Mouse (Mus musculus) left cerebral cortex, adult 9 months (tissue): ENCODE measurements around the gene Gm28051.

Source experiments
- DNase-seq, 2 experiments: peaks; one replicate each; pipeline ENCODE4 v3.0.0; 2022; ENCODE audit warnings: low spot score in 2 of 2

The Gm28051 gene

DNA sequence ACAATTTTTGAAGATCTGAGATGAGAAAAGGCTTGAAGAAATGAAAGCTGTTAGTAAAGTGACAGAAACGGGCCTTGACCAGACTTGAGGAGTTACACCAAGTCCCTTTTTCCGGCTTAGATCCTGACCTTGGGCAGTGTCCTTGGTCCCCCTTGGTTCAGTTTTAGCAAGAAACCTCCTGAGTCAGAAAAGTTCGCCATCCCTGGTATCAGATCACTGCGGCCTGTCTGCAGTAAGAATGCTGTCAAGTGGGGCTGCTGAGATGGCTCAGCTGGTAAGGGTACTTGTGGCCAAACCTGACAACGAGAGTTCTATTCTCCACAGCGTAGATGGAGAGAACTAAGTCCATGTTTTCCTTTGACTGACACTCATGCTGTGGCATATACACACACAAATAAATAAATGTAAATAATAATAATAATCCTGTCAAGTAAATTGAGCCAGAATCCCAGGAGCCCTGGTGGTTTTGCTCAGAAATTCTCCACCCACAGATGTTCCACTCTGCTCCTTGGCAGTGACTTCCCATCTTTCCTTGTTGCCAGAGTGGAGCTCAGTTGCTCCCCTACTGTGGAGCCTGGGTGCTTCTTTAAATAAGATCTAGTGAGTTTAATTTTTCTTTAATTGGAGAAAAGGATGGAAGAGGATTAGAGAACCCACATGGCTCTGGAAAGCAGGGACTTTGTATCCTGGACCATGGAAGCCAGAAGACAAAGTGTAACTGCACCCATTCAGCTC, 51.5 kb downstream of the Gm28051 start:
- no peak for DNase-seq

DNA sequence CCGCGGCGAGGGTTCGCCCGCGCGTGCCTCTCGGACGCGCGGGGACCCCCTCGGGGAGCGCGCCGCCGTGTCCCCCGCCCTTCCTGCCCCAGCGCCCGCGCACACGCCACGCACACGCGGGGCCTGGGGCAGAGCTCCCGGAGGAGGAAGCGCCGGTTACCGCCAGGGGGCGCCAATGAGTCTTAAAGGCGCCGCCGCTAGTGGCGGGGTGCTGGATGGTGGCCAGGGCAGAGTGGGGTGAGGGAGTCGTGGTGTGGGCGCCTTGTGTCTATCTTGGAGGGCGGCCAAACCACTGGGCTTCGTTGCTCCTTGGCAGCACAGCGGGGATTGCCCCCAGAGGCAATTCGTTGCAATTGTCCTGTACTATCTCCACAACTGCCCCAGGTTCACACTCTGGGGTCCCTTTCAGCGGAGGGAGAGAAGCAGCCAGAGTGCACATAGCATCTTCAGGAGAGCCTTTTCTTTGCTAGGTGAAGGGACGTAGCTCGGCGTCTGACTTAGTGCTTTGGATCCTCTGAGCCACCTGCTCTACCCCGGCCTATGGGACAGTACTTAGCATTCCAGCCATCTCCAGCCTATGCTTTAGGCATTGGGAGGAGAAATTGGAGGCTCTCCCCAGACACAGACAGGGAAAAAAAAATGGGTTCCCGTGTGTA, 52.2 kb downstream of the Gm28051 start:
- DNase-seq = peak; percentile 75 to 92

DNA sequence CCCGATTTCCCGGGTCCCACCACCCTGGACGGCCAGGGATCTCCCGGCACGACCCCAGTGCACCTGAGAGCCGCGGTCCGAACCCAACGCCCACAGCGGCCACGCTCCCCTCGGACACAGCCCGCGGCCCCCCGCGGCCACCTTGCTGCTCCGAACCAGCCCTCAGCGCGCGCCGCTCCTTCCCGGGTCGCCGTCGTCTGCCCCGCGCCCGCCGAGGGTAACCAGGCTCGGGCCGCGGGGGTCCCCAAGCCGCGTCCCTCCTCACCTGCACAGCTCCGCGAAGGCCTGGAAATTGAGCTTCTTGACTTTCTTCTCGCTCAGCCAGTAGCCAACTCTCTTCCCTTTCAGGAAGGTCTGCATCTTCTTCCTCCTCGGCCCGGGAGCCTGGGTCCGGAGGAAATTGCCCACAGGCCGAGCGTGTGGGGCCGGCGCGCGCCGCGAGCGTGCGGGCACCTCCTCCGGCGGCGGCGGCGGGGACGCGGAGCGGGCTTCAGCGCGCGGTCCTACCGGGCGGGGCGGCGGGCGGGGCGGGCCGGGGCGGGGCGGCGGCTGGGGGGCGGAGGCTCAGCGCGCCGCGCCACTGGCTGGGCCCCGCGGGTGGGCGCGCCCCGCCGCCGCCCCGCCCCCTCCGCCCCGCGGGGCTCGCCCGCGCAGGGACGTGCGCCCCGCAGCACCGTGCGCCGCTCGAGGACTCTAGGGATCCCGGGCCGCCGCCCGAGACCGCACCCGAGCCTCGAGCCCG, 52.9 kb downstream of the Gm28051 start, which contains the start of gene Itpk1:
Gene Itpk1, minus strand, starts transcription at position 474 of the 742 bp plus-strand sequence.
- peak in 1 of 2 experiments; percentile 35 for DNase-seq

DNA sequence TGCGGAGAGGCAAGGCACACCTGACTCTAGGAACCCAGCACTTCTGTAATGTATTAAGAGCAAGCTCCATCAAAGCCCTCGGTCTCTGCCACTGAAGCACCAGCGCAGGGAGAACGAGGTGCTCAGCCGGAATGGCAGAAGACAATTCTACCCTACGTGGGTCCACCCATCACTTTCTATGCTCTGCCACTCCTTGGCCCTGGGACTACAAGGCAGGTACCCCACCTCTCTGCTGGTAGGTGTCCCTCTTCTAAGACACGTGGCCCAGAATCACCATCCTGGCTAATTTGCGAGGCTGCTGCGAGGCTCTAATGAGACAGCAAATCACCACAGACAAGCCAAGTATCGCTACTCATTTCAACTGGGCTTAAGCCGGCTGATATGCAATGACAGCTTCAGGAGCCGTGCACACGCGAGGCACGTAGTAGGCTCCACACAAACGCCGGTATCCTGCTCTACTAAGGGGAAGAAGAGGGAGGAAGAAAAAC, 53.6 kb downstream of the Gm28051 start:
- no peak for DNase-seq

DNA sequence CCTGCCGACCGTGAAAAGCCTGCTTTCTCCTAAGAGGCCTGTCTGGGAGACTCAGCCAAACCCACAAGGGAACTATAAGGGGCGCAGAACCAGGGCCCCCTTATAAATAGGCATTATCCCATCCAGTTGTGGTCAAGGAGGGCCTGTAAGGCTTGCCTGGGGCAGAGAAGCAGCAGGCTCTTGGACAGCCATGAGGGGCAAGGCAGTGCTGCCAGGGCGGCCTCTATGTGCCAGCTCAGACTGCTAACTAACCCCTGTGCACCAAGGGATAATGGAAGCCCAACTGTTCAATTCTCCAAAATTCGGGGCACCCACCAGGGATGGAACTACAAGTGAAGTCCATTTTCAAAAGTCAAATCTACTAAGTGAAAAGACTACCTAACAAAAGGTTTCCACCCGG, 54.1 kb downstream of the Gm28051 start:
- DNase-seq = no peak

DNA sequence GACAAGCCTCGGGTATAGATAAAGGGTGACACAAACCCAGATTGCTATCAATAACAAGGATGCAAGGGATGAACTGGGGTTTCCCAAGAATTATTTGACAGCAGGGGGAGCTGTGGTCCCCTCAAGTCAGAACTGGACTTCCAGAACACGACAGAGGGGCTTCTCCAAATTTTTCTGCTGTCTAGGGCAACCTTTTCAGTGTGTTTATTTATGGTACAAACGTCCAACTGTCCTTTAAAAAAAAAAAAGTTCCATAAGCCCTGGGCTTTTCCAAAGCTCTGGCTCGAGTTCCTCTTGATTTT, 54.5 kb downstream of the Gm28051 start:
- peak in 1 of 2 experiments; percentile 68 for DNase-seq

DNA sequence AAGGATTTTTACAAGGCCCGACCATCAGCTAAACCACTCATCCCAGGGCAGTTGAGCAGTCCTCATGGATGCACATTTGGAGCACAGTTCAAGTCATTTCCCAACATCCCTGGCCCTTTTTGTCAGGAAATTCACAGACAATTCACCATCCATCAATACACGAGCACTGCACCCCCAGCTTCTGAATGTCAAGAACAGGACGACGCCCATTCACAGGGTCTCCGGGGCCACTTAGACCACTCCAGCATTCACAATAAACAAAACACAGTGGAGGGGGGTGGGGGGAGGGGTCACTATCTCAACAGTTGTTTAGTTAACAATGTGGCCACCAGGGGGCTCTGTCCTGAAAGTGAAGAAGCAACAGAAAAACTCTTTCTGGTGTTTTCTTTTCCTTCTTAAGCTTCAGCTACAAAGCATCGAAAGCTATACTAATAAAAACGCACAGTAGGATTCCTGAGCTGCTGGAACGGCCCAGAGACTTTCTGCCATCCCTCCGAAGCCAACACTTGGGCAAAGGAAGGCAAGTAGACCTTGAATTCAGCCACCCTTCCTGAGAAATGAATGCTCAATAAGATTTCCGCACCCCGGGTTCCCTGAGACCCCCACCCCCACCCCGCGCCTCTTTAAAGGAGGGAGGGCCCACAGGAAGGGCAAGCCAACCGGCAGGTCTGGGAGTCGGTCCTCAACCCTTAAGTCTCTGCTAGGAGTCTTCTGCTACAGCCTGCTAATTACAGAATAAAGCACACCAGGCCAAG, 55.0 kb downstream of the Gm28051 start:
- DNase-seq = peak in 1 of 2 experiments; percentile 82

DNA sequence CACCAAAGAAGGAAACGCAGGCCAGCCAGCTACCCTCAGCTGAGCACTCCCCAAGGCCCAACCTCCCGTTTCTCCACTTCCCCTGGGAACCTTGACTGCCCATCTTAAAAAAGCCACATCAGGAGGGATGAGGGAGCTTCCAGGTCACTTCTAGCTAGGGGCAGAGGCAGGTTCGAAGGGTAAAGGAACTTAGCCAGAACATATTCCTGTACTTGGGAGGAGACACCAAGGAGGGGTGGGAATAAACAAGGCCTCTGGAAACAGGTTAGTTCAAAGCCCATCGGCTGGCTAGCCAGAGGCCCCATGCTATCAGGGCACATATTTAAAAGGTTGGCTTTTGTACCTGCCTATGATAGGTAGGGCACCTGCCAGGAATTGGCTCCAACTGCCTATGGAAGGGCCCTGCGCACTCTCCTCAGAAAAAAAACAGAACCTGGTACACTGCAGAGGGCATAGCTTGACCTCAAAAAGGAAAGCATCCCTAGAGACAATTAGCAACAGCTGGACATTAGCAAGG, 55.8 kb downstream of the Gm28051 start:
- no peak for DNase-seq

DNA sequence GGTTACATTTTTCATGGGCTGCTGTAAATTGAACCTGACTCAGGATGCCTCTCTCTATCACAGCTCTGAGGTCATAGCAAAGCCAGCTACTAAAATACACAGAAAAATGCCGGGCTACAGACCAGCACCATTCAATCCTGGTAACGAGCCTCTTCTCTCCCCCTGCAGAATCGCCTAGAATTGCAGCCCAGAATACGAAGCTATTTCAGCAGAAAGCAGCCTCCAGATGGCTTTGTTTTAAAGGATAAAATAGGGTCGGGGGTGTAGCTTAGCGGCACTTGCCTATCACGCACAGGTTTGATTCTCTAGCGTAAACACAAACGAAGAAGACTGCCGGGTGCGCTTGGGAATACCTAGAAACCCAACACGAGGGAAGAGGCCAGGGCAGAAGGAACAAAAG, 57.1 kb downstream of the Gm28051 start:
- DNase-seq = no peak

DNA sequence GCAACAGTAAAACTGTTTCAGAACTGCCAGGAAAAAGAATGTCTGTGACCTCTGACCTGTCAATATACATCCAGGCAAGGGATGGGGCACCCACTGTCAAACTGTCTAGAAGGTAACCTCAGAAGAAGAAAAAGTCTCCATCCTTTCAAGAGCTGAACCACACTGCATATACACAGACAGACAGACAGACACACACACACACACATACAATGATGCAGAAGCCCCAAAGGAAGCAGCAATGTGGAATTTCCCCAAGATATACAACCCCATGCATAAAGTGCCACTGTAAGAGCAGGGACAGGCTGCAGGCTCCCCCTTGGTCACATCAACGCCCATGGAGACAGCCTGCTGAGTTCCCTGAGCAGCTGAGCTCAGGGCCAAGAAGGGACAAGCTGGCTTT, 58.4 kb downstream of the Gm28051 start:
- DNase-seq = no peak

DNA sequence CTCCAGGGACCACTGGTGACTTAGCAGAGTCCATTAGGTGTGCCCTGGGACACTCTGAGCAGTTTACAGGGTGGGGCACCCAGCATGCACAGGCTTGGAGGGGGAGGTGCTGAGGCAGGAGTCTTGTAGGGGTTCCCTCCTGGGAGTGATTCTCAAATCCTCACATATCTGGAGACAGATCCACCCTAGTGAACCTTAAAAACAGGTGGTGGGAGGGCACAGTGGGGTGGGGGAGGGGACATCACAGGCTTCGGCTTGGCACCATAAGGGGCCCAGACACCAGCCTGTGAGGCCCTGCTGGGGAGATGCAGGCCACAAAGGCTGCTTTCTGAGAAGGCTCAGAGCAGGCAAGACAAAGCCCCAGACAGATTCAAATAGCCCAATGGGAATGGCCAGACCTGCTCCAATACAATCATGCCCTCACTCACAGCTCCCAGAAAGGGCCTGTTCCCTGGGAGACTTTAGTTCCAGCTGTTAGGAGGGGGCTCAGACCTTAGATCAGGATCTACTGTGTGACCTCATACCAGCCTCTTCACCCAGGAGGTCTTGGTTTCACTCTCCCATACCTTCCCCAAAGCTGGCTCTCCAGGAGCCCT, 59.4 kb downstream of the Gm28051 start:
- no peak for DNase-seq

DNA sequence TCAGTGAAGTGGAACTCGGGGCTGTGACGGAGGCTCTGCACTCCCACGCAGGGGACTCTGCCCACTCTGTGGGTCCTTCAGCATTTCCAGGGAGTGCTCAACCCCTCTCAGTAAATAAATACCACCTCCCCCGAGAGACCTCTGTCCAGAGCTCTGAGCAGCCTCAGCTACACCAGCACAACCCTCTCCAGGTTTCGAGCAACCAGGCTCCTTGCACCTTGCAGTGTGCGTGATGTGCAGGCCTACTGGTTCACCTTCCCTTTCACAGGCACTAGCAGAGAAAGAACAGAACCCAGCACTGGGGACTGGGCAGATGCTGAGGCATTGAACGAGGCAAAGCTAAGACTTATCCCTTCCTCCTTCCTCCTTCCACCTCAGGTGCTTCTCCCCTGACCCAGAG, 60.2 kb downstream of the Gm28051 start:
- DNase-seq = no peak

DNA sequence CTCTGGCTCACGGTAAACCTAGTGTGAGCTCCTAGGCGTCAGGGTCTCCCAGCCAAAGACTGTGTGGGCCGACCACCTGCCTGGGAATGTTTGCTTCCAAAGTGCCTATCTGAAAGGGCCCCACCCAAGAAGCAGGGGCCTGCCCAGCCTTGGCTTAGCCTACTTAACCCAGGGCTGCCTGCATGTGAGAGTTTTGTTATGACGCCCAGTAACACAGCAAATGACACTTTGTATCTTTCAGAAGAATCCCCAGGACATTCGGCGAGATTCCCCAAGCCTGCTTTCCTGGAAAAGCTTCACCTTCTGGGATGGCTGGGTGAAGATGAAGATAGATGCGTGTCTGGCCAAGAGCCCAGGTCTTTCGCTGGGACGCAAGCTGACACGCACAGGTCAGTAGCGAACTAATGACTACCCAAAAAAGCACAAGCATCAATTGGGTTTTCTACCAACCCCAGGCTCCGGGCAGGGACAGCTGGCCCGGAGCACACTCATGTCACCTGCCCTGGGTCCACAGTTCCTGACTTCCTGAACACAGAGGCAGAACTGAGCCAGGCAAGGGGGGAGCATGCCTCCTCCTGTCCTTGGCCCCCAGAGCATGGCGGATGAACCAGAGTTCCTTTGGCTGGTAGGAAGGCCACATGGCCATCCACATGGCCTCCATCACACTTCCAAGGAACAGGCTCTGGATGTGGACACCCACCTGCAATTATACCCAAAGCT, 60.8 kb downstream of the Gm28051 start:
- no peak for DNase-seq

DNA sequence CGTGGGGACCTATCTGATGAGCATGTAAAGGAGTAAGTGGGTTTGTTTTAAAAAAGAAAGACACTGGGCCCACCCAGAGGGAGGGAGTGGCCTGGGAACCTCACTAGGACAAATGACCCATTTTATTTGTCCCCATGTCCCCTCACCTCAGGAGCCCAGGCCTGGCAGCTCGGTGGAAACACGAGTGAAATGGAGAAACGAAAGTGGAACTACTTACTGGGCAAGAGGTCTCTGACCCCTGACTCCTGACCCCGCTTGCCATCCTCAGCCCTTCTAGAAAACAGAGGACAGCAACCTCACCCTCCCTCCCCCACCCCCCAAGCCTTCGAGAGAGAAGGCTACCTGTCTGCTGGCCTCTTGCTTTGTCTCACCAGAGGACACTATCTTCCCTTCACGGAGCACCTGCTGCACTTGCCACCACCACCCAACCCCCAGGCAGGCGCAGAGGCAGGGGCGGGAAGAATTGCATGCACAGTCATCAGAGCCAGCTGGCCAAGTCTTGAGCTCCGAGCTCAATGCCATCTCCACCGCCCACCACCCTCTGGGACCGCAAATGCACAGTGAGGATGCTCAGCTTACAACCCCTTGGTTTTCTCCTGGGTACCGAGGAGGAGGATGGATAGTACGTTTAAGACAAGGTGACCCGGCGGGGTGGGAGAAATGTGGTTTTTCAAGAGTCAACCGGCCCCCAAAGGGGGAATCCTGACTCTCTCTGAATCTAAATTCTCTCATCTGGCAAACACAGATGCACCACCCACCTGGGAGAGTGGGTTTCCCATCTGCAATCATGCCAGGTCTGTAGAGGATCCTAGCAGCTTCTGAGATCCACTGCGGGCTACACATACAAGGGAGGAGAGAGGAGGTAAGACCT, 62.0 kb downstream of the Gm28051 start:
- peak; percentile 53 to 88 for DNase-seq

DNA sequence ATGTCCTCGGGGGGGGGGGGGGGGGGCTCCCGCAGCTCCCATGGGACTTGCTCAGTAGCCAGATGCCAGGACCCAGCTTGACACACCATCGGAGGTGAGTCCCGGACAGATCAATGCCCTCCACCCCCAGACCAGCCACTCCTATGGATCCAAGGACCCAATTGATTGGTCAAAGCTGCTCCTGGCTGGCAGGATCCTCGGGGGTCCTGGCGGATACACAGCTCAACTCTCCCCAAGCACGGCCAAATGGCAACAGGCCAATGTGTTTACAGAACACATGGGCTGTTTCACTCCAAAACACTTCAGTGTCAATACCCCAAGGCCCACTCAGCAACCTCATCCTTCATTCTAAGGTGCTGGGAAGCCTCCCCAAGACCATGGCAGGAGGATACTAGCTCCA, 65.8 kb downstream of the Gm28051 start:
- no peak for DNase-seq

DNA sequence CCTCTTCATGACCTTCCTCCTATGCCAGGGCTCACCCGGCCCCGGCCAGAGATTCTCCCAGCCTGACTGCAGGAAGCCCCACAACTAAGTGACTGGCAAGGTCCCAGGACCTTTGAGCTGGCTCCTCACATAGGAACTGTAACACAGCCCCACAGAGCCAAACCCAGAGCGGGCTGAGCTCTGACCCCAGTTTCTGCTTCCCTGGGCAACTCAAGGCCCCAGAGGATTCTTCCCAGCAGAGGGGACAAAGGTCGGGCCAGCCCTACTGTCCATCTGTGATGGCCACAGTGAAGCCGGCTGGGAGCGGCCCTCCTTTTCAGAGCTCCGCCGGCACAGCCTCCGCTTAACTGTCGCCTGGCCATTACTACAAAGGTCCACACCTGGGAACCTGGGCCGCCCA, 66.4 kb downstream of the Gm28051 start:
- DNase-seq = no peak

DNA sequence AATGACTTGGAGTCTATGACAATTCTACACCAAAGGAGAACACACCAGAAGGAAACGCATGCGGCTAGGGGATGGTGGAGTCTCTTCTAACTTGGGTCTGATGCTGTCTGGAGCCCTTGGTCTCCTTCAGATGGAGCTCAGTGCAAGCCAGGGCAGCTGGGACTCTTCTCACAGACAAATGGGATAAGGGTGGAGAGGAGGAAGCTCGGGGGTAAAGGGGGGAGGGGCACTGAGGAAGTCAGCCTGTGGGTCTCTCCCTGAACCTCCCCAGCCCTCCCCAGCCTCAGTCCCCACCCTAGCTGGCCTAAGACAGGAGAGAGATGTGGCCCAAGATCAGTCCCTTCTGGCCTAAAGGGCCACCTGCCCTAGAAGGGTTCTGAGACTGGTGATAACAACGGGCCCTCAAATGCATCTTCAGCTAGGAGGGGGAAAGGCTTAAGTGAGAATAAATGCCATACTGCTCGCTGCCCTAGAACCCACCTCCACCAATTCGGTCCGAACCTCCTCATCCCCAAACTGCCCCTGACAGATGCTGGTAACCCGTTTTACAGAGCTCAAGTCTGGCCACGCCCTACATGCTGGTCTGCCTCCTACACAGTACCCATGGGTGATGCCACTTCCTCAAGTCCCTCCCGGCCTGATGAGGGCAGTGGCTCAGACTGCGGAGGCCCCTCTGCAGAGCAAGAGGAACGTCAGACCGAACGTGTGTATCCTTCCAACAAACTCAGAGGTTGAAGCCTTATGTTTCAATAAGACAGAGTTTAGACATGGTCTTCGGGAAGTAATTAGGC, 67.6 kb downstream of the Gm28051 start:
- DNase-seq = no peak

DNA sequence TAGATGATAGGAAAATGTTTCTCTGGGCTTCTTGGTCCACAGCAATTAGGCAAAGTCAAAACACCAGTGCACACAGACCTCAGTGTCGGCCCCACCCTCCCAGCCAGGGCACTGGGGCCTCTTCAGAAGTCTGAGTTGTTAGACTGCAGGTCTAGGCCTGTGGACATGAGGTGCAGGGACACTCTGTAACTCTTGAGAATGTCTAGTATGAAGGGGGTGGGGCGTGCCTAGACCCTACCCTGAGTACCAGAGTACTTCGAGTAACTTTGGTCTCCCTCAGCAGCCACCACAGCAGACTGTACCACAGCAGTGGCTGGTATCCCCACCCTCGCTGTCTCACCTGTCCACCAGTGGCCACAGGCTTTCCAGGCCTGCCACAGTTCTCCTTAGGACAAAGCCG, 71.2 kb downstream of the Gm28051 start:
- no peak for DNase-seq

DNA sequence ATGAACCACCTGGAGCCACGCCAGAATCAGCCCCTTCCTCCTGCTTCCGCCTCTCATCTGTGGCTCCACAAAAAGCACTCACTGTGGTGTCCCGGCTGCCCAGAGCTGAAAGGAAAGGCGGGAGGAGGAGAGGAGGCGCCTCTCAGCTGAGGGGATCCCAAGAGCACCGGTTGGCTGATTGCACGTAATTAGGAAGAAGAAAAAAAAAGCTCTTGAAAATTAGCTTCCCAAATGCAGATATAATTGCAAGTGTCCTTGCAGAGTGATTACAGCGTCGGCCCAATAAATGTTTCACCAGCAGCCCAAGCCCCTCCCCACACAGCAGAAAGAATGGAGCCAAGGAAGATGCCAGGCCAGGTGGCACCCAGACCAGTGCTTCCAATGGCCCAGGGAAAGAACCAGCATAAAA, 72.0 kb downstream of the Gm28051 start:
- no peak for DNase-seq
